Mouse (Mus musculus): ENCODE measurements around the gene Nkx2-2. TPM values are rescaled to one million over a fixed set of nuclear protein-coding genes. Genes with fewer than 3 reads are reported as not detected.
"Not testable (repeated sequence)": the region's sequence is repeated elsewhere in the genome, so short reads cannot be mapped to it uniquely, and the experiment has no call there.

The Nkx2-2 gene
- total RNA-seq, 2 experiments from 2014 or later = not detected

DNA sequence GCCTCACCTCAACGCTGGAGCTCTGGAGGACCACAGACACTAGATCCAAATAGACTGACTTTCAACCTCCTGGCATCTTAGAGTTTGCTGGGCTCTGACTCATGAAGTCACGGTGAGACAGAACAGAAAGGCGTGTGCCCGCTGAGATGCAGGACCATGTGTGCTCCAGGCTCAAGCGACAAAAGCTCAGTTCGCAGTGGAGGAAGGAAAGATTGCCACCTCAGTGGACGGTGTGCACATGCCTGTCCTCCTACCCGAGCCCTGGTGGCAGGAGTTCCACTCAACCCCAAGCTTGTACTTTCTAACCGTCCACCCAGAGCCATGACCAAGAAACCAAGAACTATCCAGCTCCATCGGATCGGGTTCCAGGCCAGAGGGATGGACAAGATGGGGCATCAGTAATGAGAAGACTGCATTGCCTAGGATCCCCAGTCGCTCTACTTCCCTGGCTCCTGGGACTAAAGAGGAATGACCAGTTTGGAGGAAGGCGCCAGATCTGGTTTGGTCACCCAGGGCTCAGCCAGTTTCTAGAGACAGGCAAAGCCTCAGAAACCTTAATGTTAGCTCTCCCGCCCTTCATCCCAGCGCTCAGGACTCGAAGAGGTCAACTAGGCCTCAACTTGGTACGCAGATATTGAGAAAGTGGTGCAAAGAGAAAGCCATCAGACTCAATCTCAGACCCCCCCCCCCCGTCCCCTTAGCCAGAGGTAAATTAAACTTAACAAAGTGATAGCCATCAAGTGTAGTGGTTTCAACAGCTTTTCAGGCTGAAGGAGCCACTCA is 11.9 kb downstream of the Nkx2-2 start:
- no peak for DNase-seq (ENCODE audit: low spot score in 2 of 2)

- DNase-seq (ENCODE audit: low spot score in 2 of 2) = no peak
These were observed 12.8 kb downstream of the Nkx2-2 start for GRCm38 (mm10) chr2:147181304-147181665.

DNA sequence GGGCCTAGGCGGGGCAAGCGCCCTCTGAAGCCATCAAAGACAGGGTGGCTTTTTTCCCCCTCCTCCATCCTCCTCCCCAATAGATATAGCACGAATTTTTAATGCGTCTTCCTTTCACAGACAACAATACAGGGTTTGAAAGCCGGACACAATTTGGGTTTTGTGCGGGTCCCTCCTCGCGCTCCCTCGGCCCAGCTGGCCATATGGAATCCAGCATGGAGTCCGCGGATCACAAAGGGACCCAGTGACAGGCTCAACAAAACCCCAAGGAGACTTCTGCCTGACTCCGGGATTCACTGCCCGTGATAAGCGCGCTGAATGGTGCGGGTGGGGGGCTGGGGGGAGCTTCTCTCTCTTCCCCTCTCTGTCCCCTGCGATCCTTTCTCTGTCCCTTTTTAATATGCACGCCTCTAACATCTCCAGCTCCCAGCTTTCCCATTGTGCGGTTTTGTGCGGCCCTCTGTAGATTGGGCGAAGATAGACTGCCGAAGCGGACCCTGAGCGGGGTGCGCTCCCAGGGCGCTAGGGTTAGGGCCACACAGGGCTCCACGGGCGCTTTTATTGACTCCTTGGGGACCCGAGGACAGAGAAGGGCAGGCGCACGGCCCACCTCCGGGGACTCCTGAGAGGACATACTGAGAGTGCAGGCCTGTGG is 13.3 kb downstream of the Nkx2-2 start:
- no peak for DNase-seq (ENCODE audit: low spot score in 2 of 2)

- peak; percentile 44 to 49 for DNase-seq (ENCODE audit: low spot score in 2 of 2)
These were observed 15.7 kb downstream of the Nkx2-2 start for GRCm38 (mm10) chr2:147178091-147179059.

DNA sequence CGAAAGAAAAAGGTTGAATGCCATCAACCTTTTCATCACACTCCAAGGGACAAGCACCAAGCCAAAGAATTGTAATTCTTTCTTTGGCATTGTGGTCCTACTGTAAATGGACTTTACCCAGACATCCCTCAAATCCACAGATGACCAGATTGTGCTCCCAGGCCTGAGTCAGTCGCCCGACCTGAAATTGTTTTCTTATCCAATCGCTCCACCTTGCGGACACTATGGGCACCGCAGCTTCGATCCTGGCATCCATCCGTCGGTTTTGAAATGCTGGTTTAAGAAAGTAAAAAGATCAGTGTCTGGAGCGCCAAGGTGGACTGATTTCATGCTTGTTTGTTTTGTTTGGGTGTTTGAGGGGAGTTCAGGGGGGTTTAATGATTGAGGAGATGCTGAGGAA is 16.4 kb downstream of the Nkx2-2 start:
- peak; percentile 81 to 85 for DNase-seq (ENCODE audit: low spot score in 2 of 2)

DNA sequence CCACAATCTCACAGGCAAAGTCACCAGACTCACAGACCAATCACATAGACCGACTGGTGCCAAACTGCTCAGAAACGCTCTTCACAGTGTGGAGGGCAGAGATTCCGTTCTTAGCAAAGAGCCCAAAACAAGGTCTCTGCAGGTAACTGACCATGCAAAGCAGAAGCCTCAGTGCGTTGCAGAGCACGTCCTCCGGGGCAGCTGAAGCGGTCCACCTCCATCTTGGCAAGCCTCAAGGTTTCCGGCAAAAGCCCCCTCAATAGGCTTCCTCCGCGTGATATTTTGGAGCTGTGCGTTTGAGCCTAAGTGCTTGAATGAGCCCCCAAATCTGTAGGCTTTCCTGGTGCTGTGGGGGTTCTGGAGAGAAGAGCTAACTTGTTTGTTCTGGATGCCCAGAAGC is 18.7 kb downstream of the Nkx2-2 start:
- no peak for DNase-seq (ENCODE audit: low spot score in 2 of 2)

GRCm38 (mm10) chr2:147173751-147174150 is 20.3 kb downstream of the Nkx2-2 start:
- DNase-seq (ENCODE audit: low spot score in 2 of 2) = no peak

DNA sequence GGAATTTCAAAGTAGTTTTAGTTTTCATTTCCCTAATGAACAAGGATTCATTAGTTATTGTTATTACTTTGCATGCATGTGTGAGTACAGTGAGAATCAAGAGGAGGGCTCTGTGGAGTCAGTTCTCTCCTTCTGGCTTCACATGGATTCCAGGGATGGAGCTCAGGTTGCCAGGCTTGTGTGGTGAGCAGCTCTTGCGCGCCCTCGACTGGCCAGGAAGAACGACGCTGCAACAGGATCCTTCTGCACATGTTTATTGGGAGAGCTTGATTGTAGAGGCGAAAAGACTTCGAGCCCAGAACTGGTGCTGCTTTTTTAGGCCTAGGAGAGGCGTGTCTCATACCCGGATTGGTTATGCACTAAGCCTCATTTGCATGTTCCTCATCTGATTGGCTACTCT is 23.5 kb downstream of the Nkx2-2 start:
- DNase-seq (ENCODE audit: low spot score in 2 of 2) = not testable (repeated sequence)

- no peak for DNase-seq (ENCODE audit: low spot score in 2 of 2)
These were observed 28.2 kb downstream of the Nkx2-2 start for GRCm38 (mm10) chr2:147165863-147166262.

- no peak for DNase-seq (ENCODE audit: low spot score in 2 of 2)
These were observed 28.7 kb downstream of the Nkx2-2 start for GRCm38 (mm10) chr2:147165376-147165775.

GRCm38 (mm10) chr2:147152543-147152942 is 41.5 kb downstream of the Nkx2-2 start:
- no peak for DNase-seq (ENCODE audit: low spot score in 2 of 2)

Other genes starting within 250 kb of the Nkx2-2 start
- 10 to 100 TPM; 37.7 to 45.6 TPM for gene Xrn2, start 181.2 kb downstream of the Nkx2-2 start, total RNA-seq (2021)
- not detected for gene Nkx2-4, start 108.8 kb downstream of the Nkx2-2 start, total RNA-seq (2021)
- under 1 TPM in 1 of 2 experiments, not detected in 1; 0.20 TPM for gene Pax1, start 167.7 kb upstream of the Nkx2-2 start, total RNA-seq (2021)

Measured in adrenal gland, adult 18-20 months (tissue).